Mouse (Mus musculus) B cell, adult (primary cell): ENCODE measurements around the gene Ppp1r15a. TPM values are rescaled to one million over a fixed set of nuclear protein-coding genes. Genes with fewer than 3 reads are reported as not detected.

Experiments used
- total RNA-seq: library from RNA; stranded (reverse); gene quantifications from 4 replicates; pipeline ENCODE4 v1.2.4, GENCODE M21; 2023; ENCODE audit not compliant: inconsistent age

Ppp1r15a gene
- 1,362 to 1,471 TPM (median 1,417 TPM) in 4 replicates for total RNA-seq

GRCm38 (mm10) chr7:45525809-45526473 lies at the start of gene Ppp1r15a, which contains the start of gene Plekha4:
Ppp1r15a (minus strand) TSS chr7:45526268.
Plekha4 (plus strand) TSS chr7:45526330.

DNA sequence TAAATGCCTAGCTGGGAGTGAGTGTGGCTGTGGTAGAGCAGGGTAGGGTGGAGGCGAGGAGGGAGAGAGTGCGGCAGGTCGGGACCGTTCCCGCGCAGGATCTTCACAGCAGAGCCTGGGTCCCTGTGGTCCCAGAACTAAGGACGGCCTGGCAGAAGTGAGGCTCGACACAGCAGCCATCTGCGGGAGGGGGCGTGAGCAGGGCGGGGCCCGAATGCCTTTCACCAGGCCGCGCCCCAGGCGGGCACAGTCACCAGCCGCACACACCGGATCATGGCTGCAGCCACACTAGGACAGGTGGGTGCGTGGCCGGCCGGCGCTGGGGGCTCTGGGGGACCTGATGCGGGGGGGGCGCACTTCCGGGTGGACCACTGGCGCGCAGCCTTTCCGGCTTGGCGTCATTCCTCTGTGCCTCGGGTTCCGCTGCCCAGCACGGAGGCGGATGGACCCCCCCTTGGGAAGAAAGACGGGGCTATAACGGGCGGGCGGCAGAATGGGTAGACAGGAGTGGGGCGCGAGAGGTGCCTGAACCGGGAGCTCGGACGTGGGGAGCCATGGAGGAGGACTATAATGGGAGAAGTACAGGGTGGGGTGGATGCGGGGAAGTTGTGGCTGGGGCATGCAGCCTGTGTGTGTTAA lies 44.2 kb upstream of the Ppp1r15a start, which contains the start of gene Bcat2:
Gene Bcat2, plus strand, starts transcription at position 51 of the 639 bp plus-strand sequence.

GRCm38 (mm10) chr7:45554744-45555143 lies 28.7 kb upstream of the Ppp1r15a start, which contains the start of gene Hsd17b14:
Hsd17b14 (plus strand) TSS chr7:45554893.

GRCm38 (mm10) chr7:45509912-45510787 lies 15.9 kb downstream of the Ppp1r15a start, which contains the start of gene Nucb1:
Nucb1 (minus strand) TSS chr7:45510406.

GRCm38 (mm10) chr7:45488293-45489204 lies 37.5 kb downstream of the Ppp1r15a start, which contains the start of gene Dhdh:
Dhdh (minus strand) TSS chr7:45488805.

DNA sequence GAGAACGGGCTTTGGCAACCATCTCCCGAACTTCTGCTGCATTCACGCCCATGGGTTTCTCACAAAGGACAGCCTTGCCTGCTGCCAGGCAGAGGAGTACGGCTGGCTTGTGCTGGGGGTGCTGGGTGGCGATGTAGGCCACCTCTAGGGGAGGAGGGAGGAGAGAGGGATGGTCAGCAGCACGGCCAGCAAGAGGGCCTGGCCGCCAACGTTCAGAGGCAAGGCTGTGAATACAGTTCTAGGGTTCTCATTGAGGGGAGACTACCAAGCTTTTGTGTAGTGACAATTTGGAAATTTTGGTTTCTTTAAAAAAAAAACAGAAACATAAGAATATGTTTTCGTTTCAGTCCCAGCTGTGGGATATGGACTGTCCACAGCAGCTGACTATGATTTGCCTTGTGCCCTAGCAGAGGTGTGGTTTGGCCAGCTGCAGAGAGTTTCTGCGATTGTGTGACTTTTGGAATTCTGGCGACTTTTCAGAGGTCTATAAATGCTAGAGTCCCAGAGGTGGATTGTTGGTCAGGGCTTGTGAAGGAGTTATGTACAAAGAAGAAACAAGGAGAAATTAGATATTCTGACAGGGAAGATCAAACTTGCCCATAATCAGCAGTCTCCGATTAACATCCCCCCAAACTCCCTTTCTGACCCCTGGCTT lies 39.2 kb downstream of the Ppp1r15a start, which contains the start of gene Gm45808:
Gene Gm45808, minus strand, starts transcription at position 51 of the 655 bp plus-strand sequence.

DNA sequence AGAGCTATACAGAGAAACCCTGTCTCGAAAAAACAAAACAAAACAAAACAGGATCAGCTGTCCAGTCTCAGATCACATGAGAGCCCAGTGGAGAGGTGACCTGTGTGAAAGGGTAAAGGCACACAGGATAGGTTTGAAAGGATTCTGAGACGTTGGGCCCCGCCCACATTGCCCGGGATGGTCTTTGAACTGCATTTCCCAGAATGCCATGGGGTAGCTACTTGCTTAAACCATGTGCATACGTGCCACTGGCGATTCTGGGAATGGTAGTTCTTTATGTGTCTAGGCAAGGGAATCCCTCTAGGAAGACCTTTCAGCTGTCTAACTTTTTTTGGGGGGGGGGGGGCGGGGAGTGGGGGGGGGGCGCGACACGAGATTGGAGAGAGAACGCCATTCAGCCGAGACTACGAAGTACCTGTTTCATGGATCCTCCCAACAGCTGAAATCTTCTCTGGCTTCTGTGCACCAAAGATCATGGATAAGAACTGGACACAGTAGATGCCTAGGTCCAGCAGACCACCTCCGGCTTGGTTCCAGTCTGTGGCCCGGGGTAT lies 44.6 kb downstream of the Ppp1r15a start, which contains the start of gene Tulp2:
Gene Tulp2, plus strand, starts transcription at position 504 of the 554 bp plus-strand sequence.

Other genes with a start within 250 kb of the Ppp1r15a start
- gene Slc6a21, start 248.8 kb downstream of the Ppp1r15a start, total RNA-seq: 0.51 to 0.64 TPM (median 0.60 TPM) in 4 replicates
- gene Trpm4, start 192.5 kb downstream of the Ppp1r15a start, total RNA-seq: 5.9 to 13.0 TPM (median 9.1 TPM) in 4 replicates
- not detected in 4 replicates for gene Hrc, start 191.0 kb downstream of the Ppp1r15a start, total RNA-seq
- 0.13 to 0.33 TPM (median 0.23 TPM) in 4 replicates for gene Ppfia3, start 159.2 kb downstream of the Ppp1r15a start, total RNA-seq
- 1.2 TPM in 1 of 4 replicates, not detected in the others for gene Lin7b, start 155.7 kb downstream of the Ppp1r15a start, total RNA-seq
- gene Snrnp70, start 130.5 kb downstream of the Ppp1r15a start, total RNA-seq: 574 to 602 TPM (median 590 TPM) in 4 replicates
- gene Kcna7, start 120.6 kb downstream of the Ppp1r15a start, total RNA-seq: not detected in 4 replicates
- not detected in 4 replicates for gene Ntf5, start 112.6 kb downstream of the Ppp1r15a start, total RNA-seq
- not detected in 4 replicates for gene Lhb, start 105.4 kb downstream of the Ppp1r15a start, total RNA-seq
- gene Gys1, start 91.4 kb downstream of the Ppp1r15a start, total RNA-seq: 15.2 to 19.8 TPM (median 17.4 TPM) in 4 replicates
- gene Ruvbl2, start 88.2 kb downstream of the Ppp1r15a start, total RNA-seq: 38.2 to 60.2 TPM (median 47.5 TPM) in 4 replicates
- gene Ftl1, start 66.4 kb downstream of the Ppp1r15a start, total RNA-seq: 648 to 704 TPM (median 682 TPM) in 4 replicates
- 107 to 138 TPM (median 119 TPM) in 4 replicates for gene Bax, start 59.4 kb downstream of the Ppp1r15a start, total RNA-seq
- not detected in 4 replicates for gene Tulp2, start 44.4 kb downstream of the Ppp1r15a start, total RNA-seq
- gene Gm45808, start 39.5 kb downstream of the Ppp1r15a start, total RNA-seq: 0.77 to 1.8 TPM (median 0.98 TPM) in 4 replicates
- 2.9 to 3.9 TPM (median 3.5 TPM) in 4 replicates for gene Dhdh, start 37.5 kb downstream of the Ppp1r15a start, total RNA-seq
- gene Nucb1, start 15.9 kb downstream of the Ppp1r15a start, total RNA-seq: 76.1 to 93.0 TPM (median 84.2 TPM) in 4 replicates
- gene Plekha4, start 62 bp upstream of the Ppp1r15a start, total RNA-seq: 0.83 to 4.6 TPM (median 2.2 TPM) in 4 replicates
- not detected in 4 replicates for gene Hsd17b14, start 28.6 kb upstream of the Ppp1r15a start, total RNA-seq
- 27.1 to 39.9 TPM (median 32.9 TPM) in 4 replicates for gene Bcat2, start 43.9 kb upstream of the Ppp1r15a start, total RNA-seq
- not detected in 4 replicates for gene Fgf21, start 89.2 kb upstream of the Ppp1r15a start, total RNA-seq
- gene Fut1, start 91.0 kb upstream of the Ppp1r15a start, total RNA-seq: not detected in 4 replicates
- not detected in 4 replicates for gene Izumo1, start 95.5 kb upstream of the Ppp1r15a start, total RNA-seq
- gene Rasip1, start 101.2 kb upstream of the Ppp1r15a start, total RNA-seq: 0.27 to 0.35 TPM in 2 of 4 replicates, not detected in the others
- not detected in 4 replicates for gene Mamstr, start 113.7 kb upstream of the Ppp1r15a start, total RNA-seq
- not detected in 4 replicates for gene Fut2, start 140.1 kb upstream of the Ppp1r15a start, total RNA-seq
- 0.42 TPM in 1 of 4 replicates, not detected in the others for gene Ntn5, start 157.8 kb upstream of the Ppp1r15a start, total RNA-seq
- gene Sec1, start 168.1 kb upstream of the Ppp1r15a start, total RNA-seq: 0.27 TPM in 1 of 4 replicates, not detected in the others
- not detected in 4 replicates for gene Car11, start 173.6 kb upstream of the Ppp1r15a start, total RNA-seq
- gene Dbp, start 178.8 kb upstream of the Ppp1r15a start, total RNA-seq: 17.8 to 20.5 TPM (median 19.0 TPM) in 4 replicates
- gene Rpl18, start 189.2 kb upstream of the Ppp1r15a start, total RNA-seq: 2,003 to 2,338 TPM (median 2,227 TPM) in 4 replicates
- gene Sphk2, start 191.7 kb upstream of the Ppp1r15a start, total RNA-seq: 30.8 to 37.6 TPM (median 33.8 TPM) in 4 replicates
- gene Fam83e, start 194.9 kb upstream of the Ppp1r15a start, total RNA-seq: 0.77 to 1.7 TPM (median 1.3 TPM) in 4 replicates
- gene Spaca4, start 199.5 kb upstream of the Ppp1r15a start, total RNA-seq: not detected in 4 replicates